Mouse (Mus musculus) megakaryocyte, adult 5-6 weeks (primary cell): ENCODE data around the gene Atl2. TPM values are rescaled to one million over a fixed set of nuclear protein-coding genes. Genes with fewer than 3 reads are reported as not detected.

Source experiments
- ATAC-seq: 2 replicates; pipeline ENCODE4 v1.8.0; 2016; ENCODE audit warnings: mild to moderate bottlenecking, inconsistent platforms; ENCODE audit not compliant: poor library complexity, severe bottlenecking
- total RNA-seq, 2 experiments: library from RNA; stranded (forward) in 1 of 2; stranded (reverse) in 1 of 2; fragments of 153-499, 151-499 nt in 1 of 2; fragments of 221-1000, 200-1000 nt in 1 of 2; gene quantifications; 2 replicates each; pipeline versions ENCODE4 v1.2.3 to v1.2.4; 2015 to 2017

Gene Atl2
- total RNA-seq (2015): 36.8 and 38.4 TPM in 2 replicates
- 39.2 and 40.5 TPM in 2 replicates for total RNA-seq (2017)

DNA sequence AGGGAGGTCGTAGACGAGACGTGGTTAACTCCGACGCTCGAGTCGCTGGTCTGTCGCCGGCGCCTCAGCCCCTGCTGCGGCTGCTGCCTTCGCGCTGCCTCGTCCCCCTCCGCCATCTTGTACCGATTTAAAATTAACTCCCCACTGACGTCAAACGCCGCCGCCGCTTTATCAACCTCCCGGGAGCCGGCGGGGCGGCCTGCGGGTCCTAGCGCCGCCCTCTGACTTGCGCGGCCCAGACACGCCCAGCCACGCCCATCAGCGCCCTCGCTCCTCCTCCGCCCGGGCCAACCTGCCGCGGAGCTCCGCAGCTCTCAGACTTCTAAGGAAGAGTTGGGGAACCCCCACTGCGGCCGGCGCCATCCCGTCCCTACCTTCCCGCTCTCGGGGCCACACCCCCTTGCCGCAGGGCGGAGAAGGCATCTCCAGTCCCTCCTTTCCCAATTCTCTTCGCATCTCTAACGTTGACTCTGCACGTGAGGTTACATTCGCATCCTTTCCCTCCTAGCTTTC, at the start of gene Atl2:
Gene Atl2, minus strand, starts transcription at position 213 of the 513 bp plus-strand sequence.
- peak; percentile 90 for ATAC-seq

GRCm38 (mm10) chr17:79944851-79945250, 48.9 kb upstream of the Atl2 start:
- no peak for ATAC-seq

DNA sequence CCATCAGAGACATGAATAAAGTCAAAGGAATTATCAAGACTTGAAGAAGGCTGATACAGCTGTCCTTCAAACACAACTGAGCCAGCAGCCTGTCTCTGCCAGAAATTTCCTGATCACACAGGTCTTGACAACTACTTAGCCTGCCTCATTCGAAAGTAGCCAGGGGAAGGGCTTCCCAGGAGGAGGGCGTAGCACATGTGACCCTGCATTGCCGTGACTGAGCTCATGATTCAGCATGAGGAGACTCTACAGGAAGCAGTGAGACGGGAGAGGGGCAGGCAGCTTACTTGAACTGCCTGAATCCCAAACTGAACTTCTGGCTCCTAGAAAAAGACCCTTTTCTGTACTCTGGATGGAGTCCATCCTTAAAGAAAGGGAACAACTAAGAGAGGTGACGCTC, 46.5 kb upstream of the Atl2 start:
- ATAC-seq: no peak

DNA sequence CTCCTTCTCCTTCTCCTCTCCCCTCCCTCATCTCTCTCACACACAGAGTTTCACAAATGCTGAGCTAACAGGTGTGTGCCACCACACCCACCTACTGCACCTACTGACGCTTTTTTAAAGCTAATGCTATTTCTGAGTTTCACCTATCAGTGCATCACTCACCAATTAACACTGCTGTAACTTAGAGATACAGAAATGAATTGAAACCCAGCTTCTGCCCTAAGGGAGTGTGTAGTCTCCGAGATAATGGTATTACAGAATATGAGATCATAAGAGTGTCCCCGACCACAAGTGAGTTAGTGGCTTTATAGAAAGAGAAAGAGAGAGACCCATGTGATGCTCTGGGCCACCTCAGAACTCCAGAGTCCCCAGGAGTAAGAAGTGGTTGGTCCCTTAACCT, 43.2 kb upstream of the Atl2 start:
- no peak for ATAC-seq

DNA sequence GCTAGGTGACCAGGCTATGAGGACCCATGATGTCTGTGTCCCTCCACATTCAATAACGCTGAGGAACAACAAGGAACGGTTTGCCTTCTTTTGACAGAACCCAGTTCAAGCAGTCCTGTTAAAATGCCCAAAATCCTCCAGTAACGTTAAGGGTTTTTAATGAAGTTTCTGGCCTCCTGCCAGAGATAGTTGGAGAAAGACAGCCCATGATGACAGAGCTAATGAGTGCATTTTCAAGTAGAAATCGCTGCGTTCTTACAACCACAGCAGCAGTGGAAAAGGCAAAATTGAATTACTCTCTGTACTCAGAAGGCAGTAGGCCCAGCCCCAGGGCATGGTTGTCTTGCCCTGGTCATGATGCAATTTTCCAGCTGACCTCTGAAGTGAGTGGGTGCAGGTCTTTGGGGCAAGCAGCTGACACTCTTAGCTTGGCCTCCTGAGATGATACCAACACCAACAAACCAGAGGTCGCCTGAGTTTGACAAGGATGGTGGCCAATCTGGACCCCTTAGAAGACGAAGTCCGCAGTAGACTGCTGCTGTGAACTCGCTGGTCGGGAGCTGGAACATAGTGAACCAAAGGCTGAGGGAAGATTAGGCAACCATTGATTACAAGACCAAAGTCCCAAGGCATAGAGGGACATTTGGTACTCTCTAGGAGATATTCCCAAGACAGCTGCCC, 42.1 kb upstream of the Atl2 start:
- no peak for ATAC-seq

GRCm38 (mm10) chr17:79934370-79934769, 38.4 kb upstream of the Atl2 start:
- ATAC-seq: peak; percentile 77

DNA sequence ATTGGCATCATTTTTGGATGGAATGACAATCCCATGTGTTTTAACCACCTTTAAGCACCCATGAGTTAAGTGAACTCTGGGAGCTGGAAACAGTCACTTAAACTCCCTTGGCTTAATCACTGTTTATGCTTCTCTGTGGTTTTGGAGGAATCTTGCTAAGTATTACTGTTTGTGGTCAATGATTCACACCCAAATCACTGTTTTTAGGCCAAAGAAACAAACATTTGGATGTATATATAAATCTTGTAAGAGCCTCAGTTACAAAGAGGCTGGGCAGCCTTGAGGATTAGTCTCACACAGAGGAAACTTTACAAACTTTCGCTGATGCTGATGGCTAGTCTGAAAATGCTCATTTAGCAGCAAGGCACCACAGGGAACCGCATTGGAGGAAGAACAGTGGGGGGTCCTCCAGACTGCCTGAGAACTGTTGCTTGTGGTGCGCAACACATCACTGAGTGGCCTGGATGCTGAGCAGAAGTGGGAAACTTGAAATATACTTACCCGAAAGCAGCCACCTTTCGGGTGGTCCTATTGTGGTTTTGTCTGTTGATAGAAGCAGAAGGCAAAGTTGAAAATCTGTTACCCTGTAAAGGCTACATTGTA, 36.9 kb upstream of the Atl2 start:
- no peak for ATAC-seq

DNA sequence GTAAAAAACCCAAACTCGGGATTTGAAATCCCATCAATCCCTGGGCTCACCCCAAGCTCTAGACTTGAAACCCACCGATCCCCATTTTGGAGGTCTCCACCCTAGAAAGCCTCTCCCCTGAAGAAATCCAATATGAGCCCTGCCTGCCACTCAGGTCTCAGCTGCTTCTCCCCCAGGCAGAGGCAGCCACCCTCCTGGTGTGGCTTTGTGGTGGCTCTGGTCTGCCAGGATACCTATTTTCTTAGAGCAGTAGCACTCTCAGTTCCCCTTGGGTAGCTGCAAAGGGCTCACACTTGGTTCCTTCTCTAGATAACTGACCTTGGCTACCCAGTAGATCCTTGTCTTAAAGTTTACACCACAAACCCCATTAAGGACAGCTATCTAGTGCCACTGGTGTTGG, 31.2 kb upstream of the Atl2 start:
- ATAC-seq: peak; percentile 77

DNA sequence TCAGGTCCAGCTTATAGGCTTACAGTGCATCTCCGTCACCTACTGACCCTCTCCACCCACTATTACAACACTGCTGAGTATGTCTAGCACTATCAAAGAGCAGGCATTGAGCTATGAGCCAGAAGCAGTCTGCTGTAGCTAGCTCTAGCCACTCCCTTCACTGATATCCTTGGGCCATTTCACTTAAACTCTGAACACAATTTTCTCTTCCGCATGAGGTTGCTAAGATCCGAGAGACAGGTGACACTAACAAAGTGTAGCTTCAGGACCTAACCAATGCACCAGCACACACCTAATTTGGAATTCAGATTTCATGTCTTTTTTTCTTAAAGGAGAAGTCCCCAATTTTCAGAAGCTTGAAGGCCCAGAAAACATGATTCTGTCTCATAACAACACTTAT, 30.6 kb upstream of the Atl2 start:
- no peak for ATAC-seq

DNA sequence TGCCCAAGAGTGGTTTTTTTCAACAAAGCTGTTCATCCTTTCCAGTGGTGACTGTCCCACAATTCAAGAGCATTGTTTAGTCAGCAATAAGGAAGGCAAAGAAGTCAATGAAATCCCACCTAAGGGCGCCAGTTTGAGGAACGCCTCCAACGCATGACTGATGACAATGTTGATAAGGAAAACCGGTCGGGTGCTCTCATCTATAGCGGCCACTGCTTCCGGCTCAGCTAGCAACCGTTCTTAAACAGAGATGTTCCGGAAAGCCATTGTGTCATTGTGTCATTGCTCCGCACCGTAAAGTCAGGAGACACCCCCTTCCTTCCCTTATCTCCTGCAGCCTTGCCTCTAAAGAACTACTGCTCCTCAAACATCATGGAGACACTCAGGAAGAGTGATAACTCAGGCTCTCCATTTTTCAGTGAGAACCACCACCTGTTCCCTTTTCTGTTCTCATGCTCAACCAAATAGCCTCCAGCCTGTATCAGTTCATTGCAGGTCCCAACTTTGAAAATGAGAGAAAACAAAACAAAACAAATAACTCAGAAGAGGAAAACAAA, 30.0 kb upstream of the Atl2 start:
- 0 out of 2 replicates have a peak, but pooled peaks have one; percentile 26 for ATAC-seq

- ATAC-seq: no peak
These were observed 24.4 kb upstream of the Atl2 start for GRCm38 (mm10) chr17:79920355-79920754.

DNA sequence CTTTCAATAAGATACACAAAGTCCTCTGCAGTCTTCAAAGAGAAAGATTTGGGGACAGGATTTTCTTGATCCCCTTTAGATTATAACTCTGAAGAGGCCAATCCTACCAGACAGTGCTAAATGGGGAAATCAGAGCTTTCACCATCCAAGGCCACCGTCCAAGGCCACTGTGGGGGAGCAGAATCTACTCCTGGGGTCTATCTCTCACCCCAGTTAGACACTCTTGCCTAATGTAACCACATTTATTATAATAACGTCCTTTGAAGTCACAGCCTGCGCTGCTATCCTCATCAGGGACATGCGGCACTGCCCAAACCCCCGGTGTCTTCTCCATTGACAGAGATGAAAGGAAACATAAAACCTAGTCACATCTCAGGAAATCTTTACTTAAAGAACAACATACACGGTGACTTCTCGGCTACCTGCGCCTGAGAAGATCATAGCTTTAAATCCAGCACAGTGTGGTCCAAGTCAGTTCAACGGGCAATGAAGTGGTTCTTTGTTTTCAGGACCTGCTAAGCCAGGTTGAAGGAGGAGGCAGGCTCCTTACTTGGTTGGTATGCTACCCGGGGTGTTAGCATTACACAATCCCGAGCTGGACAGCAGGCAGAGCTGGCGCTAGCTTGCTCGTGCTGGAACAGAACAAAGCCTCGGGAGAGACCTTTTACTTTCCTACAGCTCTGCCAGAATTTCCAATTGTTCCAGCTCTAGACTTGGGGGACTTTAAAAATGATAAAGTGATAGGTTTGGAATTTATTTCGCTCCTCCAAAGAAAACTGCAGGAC, 23.8 kb upstream of the Atl2 start:
- 0 out of 2 replicates have a peak, but pooled peaks have one; percentile 20 for ATAC-seq

- peak; percentile 30; the same call in 1 of the 2 replicates for ATAC-seq
These were observed 22.6 kb upstream of the Atl2 start for GRCm38 (mm10) chr17:79918484-79919004.

GRCm38 (mm10) chr17:79916996-79917395, 21.1 kb upstream of the Atl2 start:
- 0 out of 2 replicates have a peak, but pooled peaks have one; percentile 43 for ATAC-seq

GRCm38 (mm10) chr17:79912174-79912573, 16.3 kb upstream of the Atl2 start:
- no peak for ATAC-seq

GRCm38 (mm10) chr17:79911718-79912117, 15.8 kb upstream of the Atl2 start:
- ATAC-seq: no peak

DNA sequence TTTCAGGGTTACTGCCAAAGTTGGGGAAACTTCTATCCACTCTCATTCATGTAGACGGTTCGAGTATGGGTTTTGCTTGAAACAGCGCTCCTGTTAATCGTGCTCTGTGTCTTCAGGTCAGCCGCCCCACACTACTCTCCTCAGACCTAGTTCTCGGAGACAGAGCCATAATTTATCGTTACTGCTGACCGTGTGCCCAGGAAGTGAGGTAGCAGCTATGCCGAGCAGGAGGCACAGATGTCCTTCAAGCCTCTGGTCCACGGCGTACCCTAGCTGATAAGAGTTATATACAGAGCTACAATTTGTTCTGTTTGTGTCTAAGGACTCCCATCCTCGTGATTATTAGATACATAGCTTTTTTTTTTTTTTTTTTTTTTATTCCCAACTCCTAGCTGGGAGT, 13.6 kb upstream of the Atl2 start:
- no peak for ATAC-seq

DNA sequence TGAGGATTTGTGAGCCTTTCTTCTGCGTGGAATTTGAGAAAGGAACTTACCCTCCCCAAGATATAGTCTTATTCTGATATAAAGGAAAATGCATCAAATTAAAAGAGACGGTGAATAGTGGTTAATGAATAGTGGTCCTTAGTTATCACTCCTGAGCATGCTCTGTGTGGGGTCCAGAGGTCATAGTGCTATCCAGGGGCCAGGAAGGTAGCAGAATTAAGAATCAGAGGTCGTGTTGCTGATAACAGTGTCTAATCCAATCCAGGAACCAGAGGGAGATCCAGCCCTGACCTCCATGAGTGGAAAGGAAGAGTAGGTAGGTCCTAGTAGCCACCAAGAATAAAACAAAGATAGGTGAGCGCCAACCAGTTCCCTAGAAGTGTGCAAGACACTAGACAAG, 11.8 kb upstream of the Atl2 start:
- ATAC-seq: no peak

GRCm38 (mm10) chr17:79906791-79907494, 11.0 kb upstream of the Atl2 start:
- no peak for ATAC-seq

DNA sequence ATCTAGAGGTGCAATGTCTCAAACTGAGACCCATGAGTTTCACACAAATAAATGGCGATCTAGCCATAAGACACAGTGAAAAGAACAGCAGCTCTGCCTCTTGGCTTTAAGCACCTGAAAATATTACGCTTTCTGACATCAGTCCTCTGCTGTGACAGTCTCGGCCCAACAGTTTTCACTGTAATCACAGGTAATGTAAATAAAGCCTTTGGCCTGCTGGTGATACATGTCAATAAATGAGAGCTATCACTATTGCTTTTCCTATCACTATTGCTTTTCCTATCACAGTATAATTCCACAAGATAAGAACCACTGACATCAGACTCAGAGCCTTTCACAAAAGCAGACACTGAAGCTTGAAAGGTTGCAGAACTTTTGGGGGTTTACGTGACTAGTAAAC, 8.7 kb upstream of the Atl2 start:
- ATAC-seq: no peak
